Mouse (Mus musculus) spleen, adult 2 months (tissue): ENCODE measurements around the gene Gli1. TPM values are rescaled to one million over a fixed set of nuclear protein-coding genes. Genes with fewer than 3 reads are reported as not detected.

Experiments used
- DNase-seq, 2 experiments: peaks; one replicate each; pipeline versions ENCODE4 v3.0.0 to v3.0.0-alpha.2; 2012 to 2021; ENCODE audit warnings: low spot score in 2 of 2, low read depth in 1 of 2
- H3K27ac ChIP-seq: fragments of 200-500 bp; 2 replicates; pipeline ENCODE4 v1.5.1; 2012; ENCODE audit warnings: low read length, inconsistent platforms; ENCODE audit not compliant: insufficient read depth
- H3K27me3 ChIP-seq: fragments of 200-500 bp; 2 replicates; pipeline ENCODE4 v1.6.1; 2012; ENCODE audit warnings: mild to moderate bottlenecking, moderate library complexity, low read length, inconsistent platforms; ENCODE audit not compliant: control insufficient read depth, insufficient read depth
- H3K36me3 ChIP-seq: fragments of 200-500 bp; 2 replicates; pipeline ENCODE4 v1.6.1; 2012; ENCODE audit warnings: mild to moderate bottlenecking, low read length, inconsistent platforms; ENCODE audit not compliant: control insufficient read depth, insufficient read depth
- H3K4me1 ChIP-seq: fragments of 200-500 bp; 2 replicates; pipeline ENCODE4 v1.6.1; 2011; ENCODE audit warnings: inconsistent platforms; ENCODE audit not compliant: control insufficient read depth, insufficient read depth, insufficient read length
- H3K4me3 ChIP-seq: fragments of 200-500 bp; 2 replicates; pipeline ENCODE4 v1.5.1; 2011; ENCODE audit warnings: mild to moderate bottlenecking, inconsistent platforms; ENCODE audit not compliant: insufficient read depth, insufficient read length; ENCODE audit errors: extremely low read depth
- CTCF ChIP-seq: fragments of 200-500 bp; IDR thresholded peaks from 2 replicates; pipeline ENCODE4 v1.5.1; 2011; ENCODE audit warnings: mild to moderate bottlenecking, inconsistent platforms; ENCODE audit not compliant: insufficient read depth, insufficient read length, insufficient replicate concordance; ENCODE audit errors: extremely low read depth
- POLR2A ChIP-seq: fragments of 200-500 bp; IDR thresholded peaks from 2 replicates; pipeline ENCODE4 v1.6.1; 2011; ENCODE audit warnings: low read depth, low read length, inconsistent platforms
- WGBS: fragments of 180-500 bp; shearing (Covaris S2); methylation state at CpG from one replicate; pipeline ENCODE4 v1.1.7; 2018; 5-methylcytosine and 5-hydroxymethylcytosine counted together
- polyA plus RNA-seq: library from polyadenylated mRNA; depleted of rRNA; stranded (reverse); fragments of >200 nt; gene quantifications from 2 replicates; pipeline ENCODE4 v1.2.3, GENCODE M21; 2012; rRNA removed

Gli1 gene
- polyA plus RNA-seq, 1 experiment, result 0.42 TPM

GRCm38 (mm10) chr10:127285644-127286043 is 56.1 kb downstream of the Gli1 start:
- DNase-seq, result no peak
- Histone ChIP-seq H3K4me3 (no peak overlapping the region), H3K27me3 (no peaks in the 10 kb centered on the region), H3K27ac (no peak overlapping the region), H3K36me3 (peaks cover 48% of the 10 kb centered on the region), H3K4me1 (peaks cover 11% of the 10 kb centered on the region; the same call in 1 of the 2 replicates)
- TF ChIP-seq CTCF (no peak), POLR2A (no peak)
- 82% methylated on average over 13 of the region's 13 CpGs for WGBS

- Histone ChIP-seq H3K27me3 (no peaks in the 10 kb centered on the region), H3K27ac (no peak overlapping the region), H3K36me3 (peaks cover 48% of the 10 kb centered on the region), H3K4me3 (no peak overlapping the region), H3K4me1 (peaks cover 10% of the 10 kb centered on the region; the same call in 1 of the 2 replicates)
- no peak for DNase-seq
- no peak for TF ChIP-seq POLR2A
- TF ChIP-seq CTCF, result no peak
- WGBS, result 89% methylated on average over 11 of the region's 11 CpGs
Measured at GRCm38 (mm10) chr10:127284724-127285500, 56.9 kb downstream of the Gli1 start.

- H3K27ac ChIP-seq, result no peak overlapping the region
- H3K4me1 ChIP-seq, result peaks cover 7% of the 10 kb centered on the region; the same call in 1 of the 2 replicates
- H3K36me3 ChIP-seq, result peaks cover 50% of the 10 kb centered on the region
- no peak overlapping the region for H3K4me3 ChIP-seq
- no peak for TF ChIP-seq POLR2A
- no peak for TF ChIP-seq CTCF
- no peaks in the 10 kb centered on the region for H3K27me3 ChIP-seq
- WGBS, result 96% methylated on average over 7 of the region's 7 CpGs
- DNase-seq, result no peak
Measured at GRCm38 (mm10) chr10:127284105-127284622, 57.6 kb downstream of the Gli1 start.

- no peak overlapping the region for H3K4me3 ChIP-seq
- no peak for DNase-seq
- WGBS, result 90% methylated on average over 13 of the region's 13 CpGs
- no peak for TF ChIP-seq POLR2A
- no peak for TF ChIP-seq CTCF
- peaks cover 5% of the 10 kb centered on the region; the same call in 1 of the 2 replicates for H3K4me1 ChIP-seq
- H3K27me3 ChIP-seq, result no peaks in the 10 kb centered on the region
- peaks cover 55% of the 10 kb centered on the region for H3K36me3 ChIP-seq
- H3K27ac ChIP-seq, result no peak overlapping the region
Measured at GRCm38 (mm10) chr10:127282620-127283215, 59.1 kb downstream of the Gli1 start.

GRCm38 (mm10) chr10:127281316-127281715 is 60.5 kb downstream of the Gli1 start:
- Histone ChIP-seq H3K4me3 (no peak overlapping the region), H3K36me3 (peaks cover 57% of the 10 kb centered on the region), H3K27ac (no peak overlapping the region), H3K4me1 (no peaks in the 10 kb centered on the region), H3K27me3 (no peaks in the 10 kb centered on the region)
- TF ChIP-seq POLR2A (no peak), CTCF (no peak)
- no peak for DNase-seq
- WGBS, result 92% methylated on average over 8 of the region's 8 CpGs

Other genes with a start within 250 kb of the Gli1 start
- 48.7 and 57.4 TPM in 2 replicates for gene Os9, start 220.8 kb downstream of the Gli1 start, polyA plus RNA-seq
- 284 and 346 TPM in 2 replicates for gene B4galnt1, start 176.7 kb downstream of the Gli1 start, polyA plus RNA-seq
- gene Slc26a10, start 161.3 kb downstream of the Gli1 start, polyA plus RNA-seq, result 0.94 and 1.1 TPM in 2 replicates
- 8.5 and 9.2 TPM in 2 replicates for gene Arhgef25, start 151.9 kb downstream of the Gli1 start, polyA plus RNA-seq
- gene Dtx3, start 146.2 kb downstream of the Gli1 start, polyA plus RNA-seq, result 67.9 and 83.7 TPM in 2 replicates
- 22.2 and 24.3 TPM in 2 replicates for gene Pip4k2c, start 130.4 kb downstream of the Gli1 start, polyA plus RNA-seq
- 0.41 and 0.72 TPM in 2 replicates for gene Kif5a, start 78.6 kb downstream of the Gli1 start, polyA plus RNA-seq
- gene Dctn2, start 75.6 kb downstream of the Gli1 start, polyA plus RNA-seq, result 94.8 and 101 TPM in 2 replicates
- gene Mbd6, start 53.0 kb downstream of the Gli1 start, polyA plus RNA-seq, result 55.8 and 68.0 TPM in 2 replicates
- 33.2 and 40.2 TPM in 2 replicates for gene Mars, start 30.2 kb downstream of the Gli1 start, polyA plus RNA-seq
- 72.7 and 87.2 TPM in 2 replicates for gene Arhgap9, start 20.0 kb downstream of the Gli1 start, polyA plus RNA-seq
- gene Inhbe, start 12.4 kb upstream of the Gli1 start, polyA plus RNA-seq, result not detected in 2 replicates
- gene Inhbc, start 28.5 kb upstream of the Gli1 start, polyA plus RNA-seq, result not detected in 2 replicates
- 67.2 and 67.6 TPM in 2 replicates for gene R3hdm2, start 38.4 kb upstream of the Gli1 start, polyA plus RNA-seq
- gene Stac3, start 159.7 kb upstream of the Gli1 start, polyA plus RNA-seq, result 2.0 and 2.2 TPM in 2 replicates
- 6.9 and 12.2 TPM in 2 replicates for gene Ndufa4l2, start 173.0 kb upstream of the Gli1 start, polyA plus RNA-seq
- 99.9 and 133 TPM in 2 replicates for gene Shmt2, start 180.5 kb upstream of the Gli1 start, polyA plus RNA-seq
- not detected in 2 replicates for gene Nxph4, start 192.6 kb upstream of the Gli1 start, polyA plus RNA-seq